ENCODE assay signal across 12 mouse cellular contexts in genomic region chr16:28555219-28555618, GRCm38 (mm10).
"Had no signal": no experiment of that assay in that cellular context is flagged by ENCODE, and none has a peak within 500 bp of the region (broad histone marks: within the 10 kb centered on the region; RNA-seq: fewer than 3 reads in every experiment).

No protein-coding gene starts in this region.

- DNase-seq: kidney, adult 18-20 months; kidney, postnatal 25 days; layer of hippocampus, adult 9-11 months; left cerebral cortex, postnatal 4 days; liver, postnatal 0 days; lung, postnatal 14 days; lung, postnatal 4 days; midbrain, embryonic 14.5 days; thymus, adult 2 months; thymus, postnatal 14 days; thymus, postnatal 4 days had no signal

- ATAC-seq: intestine, embryonic 16.5 days; liver, postnatal 0 days had no signal
